Mouse (Mus musculus) cerebellum, adult 2 months (tissue): ENCODE data around the gene Dnajc13.

ENCODE experiments used
- CTCF ChIP-seq: fragments of 200-500 bp; IDR thresholded peaks from 2 replicates; pipeline ENCODE4 v1.5.1; 2011; ENCODE audit warnings: low read depth, mild to moderate bottlenecking, control low read depth, low read length, moderate library complexity, borderline replicate concordance; ENCODE audit not compliant: insufficient read depth
- POLR2A ChIP-seq: fragments of 200-500 bp; IDR thresholded peaks from 2 replicates; pipeline ENCODE4 v1.6.1; 2011; ENCODE audit warnings: low read length, control low read depth, borderline replicate concordance; ENCODE audit not compliant: insufficient read depth

DNA sequence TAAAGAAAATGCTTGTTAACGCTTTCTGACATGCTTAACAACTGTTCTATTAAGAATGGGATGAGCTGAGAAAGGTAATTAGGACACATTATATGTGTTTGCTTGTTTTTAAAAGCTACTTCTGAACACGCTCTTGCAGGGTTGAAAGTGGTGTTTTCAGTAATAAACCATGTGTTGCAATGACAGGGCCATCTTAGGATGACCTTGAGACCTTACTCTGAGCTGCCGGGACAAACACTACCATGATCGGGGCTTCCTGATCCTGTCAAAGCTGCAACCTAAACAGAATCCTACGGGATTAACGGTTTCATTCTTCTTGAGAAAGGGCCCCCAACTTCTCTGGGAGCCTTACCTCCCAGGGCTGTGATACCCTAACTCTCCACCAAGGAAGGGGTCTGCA, 91.1 kb downstream of the Dnajc13 start:
- TF ChIP-seq CTCF (no peak), POLR2A (no peak)
